Mouse (Mus musculus): ENCODE measurements around the gene Adgrl1. TPM values are rescaled to one million over a fixed set of nuclear protein-coding genes. Genes with fewer than 3 reads are reported as not detected.
A peak's percentile ranks its signal among the peaks of the same experiment; 100 is the strongest.

Adgrl1 gene
- total RNA-seq, 2 experiments from 2014 or later = 306 to 309 TPM

DNA sequence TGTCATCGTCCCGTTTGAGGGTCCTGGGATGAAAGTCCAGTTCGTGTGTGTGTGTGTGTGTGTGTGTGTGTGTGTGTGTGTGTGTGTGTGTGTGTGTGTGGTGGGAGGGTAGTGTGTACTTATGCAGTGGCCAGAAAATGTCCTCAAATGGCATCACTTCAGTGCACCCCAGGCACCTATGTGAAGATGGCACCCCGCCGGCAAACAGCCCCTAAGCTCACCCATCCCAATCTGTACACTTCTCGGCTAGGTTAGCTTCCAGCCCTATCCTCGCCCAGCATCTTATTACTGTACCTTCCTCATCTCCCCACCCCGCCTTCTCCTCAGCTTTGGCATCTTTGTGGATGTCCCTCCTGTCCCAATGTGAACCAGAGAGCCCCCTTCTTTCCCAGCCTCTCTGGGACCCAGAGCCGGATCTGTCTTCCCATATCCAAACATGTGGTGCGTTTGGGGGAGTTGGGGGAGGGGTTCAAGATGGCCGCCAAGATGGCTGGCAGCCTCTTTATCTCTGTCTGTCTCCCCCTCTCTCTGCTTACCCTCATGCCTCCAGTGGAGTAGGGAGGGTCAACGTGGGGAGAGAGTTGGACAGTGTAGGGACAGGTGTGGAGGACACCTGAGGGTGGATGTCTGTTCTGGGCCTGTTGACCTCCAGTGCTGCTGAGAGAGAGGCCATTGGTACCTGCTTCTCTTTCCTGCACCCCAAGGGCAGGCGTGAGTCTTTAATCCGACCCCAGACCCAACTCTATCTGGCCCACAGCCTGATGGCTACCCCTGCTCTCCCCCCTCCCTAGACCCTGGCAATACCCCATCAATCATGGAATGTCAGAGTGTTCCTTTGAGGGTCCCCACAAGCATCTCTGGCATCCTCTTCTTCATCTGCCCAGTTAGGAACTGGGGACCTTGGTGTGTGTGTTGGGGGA lies 1.9 kb downstream of the Adgrl1 start:
- peak in 1 of 2 experiments; percentile 53 for DNase-seq (ENCODE audit: low spot score in 2 of 2)

GRCm38 (mm10) chr8:83902961-83903666 lies 3.2 kb downstream of the Adgrl1 start:
- peak; percentile 47 to 69 for DNase-seq (ENCODE audit: low spot score in 2 of 2)

DNA sequence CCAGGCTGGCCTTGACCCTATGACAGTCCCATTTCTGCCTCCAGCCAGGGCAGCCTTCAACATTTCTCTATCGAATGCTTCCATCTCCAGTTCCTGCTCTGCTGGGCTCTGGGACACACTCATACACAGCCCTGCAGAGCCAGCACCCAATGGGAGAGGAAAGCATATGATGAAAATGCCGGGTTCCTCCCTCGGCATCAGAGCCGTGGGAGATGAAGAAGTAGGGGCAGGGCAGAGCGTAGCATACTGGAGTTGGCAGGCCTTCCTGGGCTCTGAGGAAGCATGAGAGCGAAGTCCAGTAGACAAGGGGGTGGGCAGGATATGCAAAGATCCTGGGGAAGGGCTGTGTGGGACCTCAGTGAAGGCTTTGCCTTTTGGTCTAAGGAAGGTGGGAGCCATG lies 8.7 kb downstream of the Adgrl1 start:
- DNase-seq (ENCODE audit: low spot score in 2 of 2) = peak in 1 of 2 experiments; percentile 40

- peak; percentile 50 to 66 for DNase-seq (ENCODE audit: low spot score in 2 of 2)
Observed at GRCm38 (mm10) chr8:83909311-83909710, 9.4 kb downstream of the Adgrl1 start.

- DNase-seq (ENCODE audit: low spot score in 2 of 2) = no peak
Observed at GRCm38 (mm10) chr8:83911809-83912731, 12.2 kb downstream of the Adgrl1 start.

DNA sequence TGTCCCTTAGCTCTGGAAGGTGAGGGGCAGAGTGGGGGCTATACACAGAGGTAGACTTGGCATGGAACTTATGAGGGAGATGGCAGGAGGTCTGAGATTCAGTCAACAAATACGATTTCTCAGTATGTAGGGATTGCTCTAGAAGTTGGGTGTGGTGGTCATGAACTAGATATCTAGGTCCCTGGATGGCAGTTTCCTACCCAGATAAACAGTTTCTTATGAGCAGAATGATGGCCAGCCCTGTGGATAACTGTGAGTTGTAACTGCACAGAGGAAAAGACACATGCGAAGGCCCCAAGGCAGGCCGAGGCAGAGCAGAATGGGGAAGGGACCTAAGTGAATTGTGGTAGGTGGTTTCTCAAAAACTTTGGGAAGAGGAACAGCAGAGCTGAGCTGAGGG lies 14.3 kb downstream of the Adgrl1 start:
- no peak for DNase-seq (ENCODE audit: low spot score in 2 of 2)

DNA sequence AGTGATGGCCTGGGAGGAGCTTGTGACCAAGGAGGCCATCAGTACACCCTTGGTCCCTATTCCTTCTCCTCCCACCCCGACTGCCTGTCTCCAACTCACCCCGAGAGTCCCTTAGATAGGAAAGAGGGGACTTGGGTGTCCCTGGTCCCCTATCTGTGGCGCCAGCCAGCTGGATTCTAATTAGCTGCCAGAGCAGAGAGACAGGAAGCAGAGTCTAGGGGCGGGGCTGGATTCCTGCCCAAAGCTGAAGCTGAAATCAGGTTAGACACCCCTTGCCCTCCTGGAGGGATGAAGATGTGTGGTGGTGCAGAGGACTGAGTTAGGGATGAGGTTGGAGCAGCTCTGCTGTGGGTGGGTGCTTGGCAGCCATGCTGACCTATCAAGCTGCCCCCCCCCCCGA lies 15.0 kb downstream of the Adgrl1 start:
- peak in 1 of 2 experiments; percentile 35 for DNase-seq (ENCODE audit: low spot score in 2 of 2)

GRCm38 (mm10) chr8:83916015-83916414 lies 16.1 kb downstream of the Adgrl1 start:
- peak; percentile 63 to 77 for DNase-seq (ENCODE audit: low spot score in 2 of 2)

DNA sequence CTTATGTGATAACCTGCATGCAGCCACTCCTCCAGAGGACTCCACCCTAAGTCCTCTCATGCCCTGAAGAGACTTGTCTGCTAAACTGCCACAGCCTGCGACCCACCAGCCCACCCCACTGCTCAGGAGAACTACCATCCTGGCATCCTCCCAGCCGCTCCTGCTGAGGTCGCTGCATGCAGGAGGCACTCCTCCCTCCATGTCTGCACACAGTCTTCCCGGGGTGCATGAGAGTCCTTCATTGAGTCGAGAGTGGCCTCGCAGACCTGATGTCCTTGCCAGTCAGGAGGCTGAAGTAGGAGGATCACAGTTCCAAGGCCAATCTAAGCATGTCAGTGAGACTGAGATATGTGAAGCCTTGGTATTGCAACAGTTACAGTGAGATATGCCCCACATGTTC lies 17.7 kb downstream of the Adgrl1 start:
- DNase-seq (ENCODE audit: low spot score in 2 of 2) = no peak

- peak; percentile 78 to 93 for DNase-seq (ENCODE audit: low spot score in 2 of 2)
Observed at GRCm38 (mm10) chr8:83921558-83921957, 21.7 kb downstream of the Adgrl1 start.

DNA sequence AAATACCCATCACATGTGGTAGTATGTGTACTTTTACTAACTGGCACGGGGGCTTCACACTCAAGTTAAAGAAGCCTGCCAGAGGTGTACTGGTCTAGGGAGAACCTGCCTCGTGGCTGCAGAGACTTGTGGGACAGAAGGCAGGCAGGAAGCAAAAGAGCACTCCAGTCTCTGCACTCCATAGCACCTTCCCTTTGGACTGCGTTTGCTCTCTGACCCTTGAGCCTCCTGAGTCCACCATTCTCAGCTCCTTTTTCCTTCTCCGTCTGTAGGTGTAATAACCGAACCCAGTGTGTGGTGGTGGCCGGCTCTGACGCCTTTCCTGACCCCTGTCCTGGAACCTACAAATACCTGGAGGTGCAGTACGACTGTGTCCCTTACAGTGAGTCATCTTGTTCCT lies 22.8 kb downstream of the Adgrl1 start:
- no peak for DNase-seq (ENCODE audit: low spot score in 2 of 2)

DNA sequence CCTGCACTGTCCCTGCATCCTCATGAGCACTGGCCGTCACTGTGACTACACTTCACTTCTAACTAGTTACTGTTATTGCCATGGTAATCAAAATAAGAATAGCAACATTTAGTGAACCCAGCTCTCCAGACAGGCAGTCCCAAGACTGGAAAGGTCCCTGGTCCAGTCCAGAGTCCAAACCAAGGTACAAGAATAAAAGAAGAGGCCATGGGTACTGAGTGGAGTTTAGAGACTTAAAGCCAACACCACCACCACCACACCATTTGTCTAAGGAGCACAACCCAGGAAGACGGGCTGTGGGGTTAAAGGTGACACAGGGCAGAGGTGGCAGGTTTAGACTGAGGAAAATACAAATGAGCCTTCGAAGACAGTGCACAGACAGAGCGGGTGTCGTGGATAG lies 24.7 kb downstream of the Adgrl1 start:
- no peak for DNase-seq (ENCODE audit: low spot score in 2 of 2)

DNA sequence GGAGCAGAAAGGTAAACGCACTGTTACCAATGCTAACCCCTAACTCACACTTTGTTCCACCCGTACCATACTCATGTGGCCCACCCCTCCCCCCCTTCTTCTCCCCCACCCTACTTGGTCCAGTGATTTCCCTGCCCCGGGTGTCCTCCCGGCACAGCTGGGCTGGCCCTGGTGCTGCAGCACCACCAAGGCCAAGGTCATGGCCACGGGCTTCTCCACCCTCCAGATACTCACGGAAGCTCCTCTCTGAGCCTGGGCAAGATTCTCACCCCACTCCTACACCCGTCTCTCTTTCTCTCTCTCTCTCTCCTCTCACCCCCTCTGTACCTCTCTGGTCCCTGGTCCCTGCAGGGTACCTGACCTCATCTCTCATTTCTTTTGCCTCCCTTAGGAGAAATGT lies 26.4 kb downstream of the Adgrl1 start:
- DNase-seq (ENCODE audit: low spot score in 2 of 2) = no peak

- no peak for DNase-seq (ENCODE audit: low spot score in 2 of 2)
Observed at GRCm38 (mm10) chr8:83934222-83934621, 34.3 kb downstream of the Adgrl1 start.

GRCm38 (mm10) chr8:83934994-83935393 lies 35.1 kb downstream of the Adgrl1 start:
- DNase-seq (ENCODE audit: low spot score in 2 of 2) = no peak

DNA sequence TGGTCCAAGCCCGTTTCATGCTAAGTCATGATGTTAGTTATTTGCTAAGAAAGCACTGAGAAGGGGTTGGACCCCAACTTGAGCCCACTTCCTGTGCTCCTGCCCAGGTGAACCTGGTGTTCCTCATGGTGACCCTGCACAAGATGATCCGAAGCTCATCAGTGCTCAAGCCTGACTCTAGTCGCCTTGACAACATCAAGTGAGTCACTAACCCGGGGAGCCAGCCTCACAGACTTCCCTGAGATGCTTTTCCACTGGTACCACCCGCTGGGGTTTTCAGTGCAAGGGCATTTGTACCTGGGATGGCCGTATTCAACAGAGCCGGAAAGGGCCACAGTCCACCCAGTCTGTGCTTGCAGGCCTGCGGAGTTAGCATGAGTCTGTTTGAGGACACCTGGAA lies 35.5 kb downstream of the Adgrl1 start:
- DNase-seq (ENCODE audit: low spot score in 2 of 2) = no peak

- no peak for DNase-seq (ENCODE audit: low spot score in 2 of 2)
Observed at GRCm38 (mm10) chr8:83937645-83938044, 37.7 kb downstream of the Adgrl1 start.

DNA sequence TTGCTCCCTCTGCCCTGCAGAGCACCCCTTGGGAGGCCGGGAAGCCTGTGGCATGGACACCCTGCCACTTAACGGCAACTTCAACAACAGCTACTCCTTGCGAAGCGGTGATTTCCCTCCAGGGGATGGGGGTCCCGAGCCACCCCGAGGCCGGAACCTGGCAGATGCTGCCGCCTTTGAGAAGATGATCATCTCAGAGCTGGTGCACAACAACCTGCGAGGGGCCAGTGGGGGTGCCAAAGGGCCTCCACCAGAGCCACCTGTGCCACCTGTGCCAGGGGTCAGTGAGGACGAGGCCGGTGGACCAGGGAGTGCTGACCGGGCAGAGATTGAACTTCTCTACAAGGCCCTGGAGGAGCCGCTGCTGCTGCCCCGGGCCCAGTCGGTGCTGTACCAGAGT lies 38.4 kb downstream of the Adgrl1 start:
- no peak for DNase-seq (ENCODE audit: low spot score in 2 of 2)

GRCm38 (mm10) chr8:83941066-83941677 lies 41.3 kb downstream of the Adgrl1 start:
- DNase-seq (ENCODE audit: low spot score in 2 of 2) = no peak

- DNase-seq (ENCODE audit: low spot score in 2 of 2) = no peak
Observed at GRCm38 (mm10) chr8:83942446-83942845, 42.5 kb downstream of the Adgrl1 start.

DNA sequence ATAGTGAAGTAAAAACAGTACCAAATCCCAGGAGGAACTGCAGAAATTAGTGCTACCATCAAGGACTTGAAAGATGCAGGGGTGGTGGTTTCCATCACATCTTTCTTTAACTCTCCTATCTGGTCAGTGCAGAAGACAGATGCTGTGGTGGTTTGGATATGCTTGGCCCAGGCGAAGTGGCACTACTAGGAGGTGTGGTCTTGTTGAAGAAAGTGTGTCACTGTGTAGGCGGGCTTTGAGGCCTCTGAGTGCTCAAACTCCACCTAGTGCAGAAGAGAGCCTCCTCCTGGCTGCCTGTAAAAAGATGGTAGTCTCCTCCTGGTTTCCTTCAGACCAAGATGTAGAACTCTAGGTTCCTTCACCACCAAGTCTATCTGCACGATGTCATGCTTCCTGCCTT lies 45.6 kb downstream of the Adgrl1 start:
- no peak for DNase-seq (ENCODE audit: low spot score in 2 of 2)

All from layer of hippocampus, adult 18-20 months (tissue).